Mouse (Mus musculus): ENCODE results near the gene Sox6.

Sox6 gene

GRCm38 (mm10) chr7:115565060-115565426 lies 473.6 kb downstream of the Sox6 start:
- DNase-seq (ENCODE audit: low spot score in 2 of 2): no peak

- no peak for DNase-seq (ENCODE audit: low spot score in 2 of 2)
These were observed 474.1 kb downstream of the Sox6 start for GRCm38 (mm10) chr7:115564359-115565059.

DNA sequence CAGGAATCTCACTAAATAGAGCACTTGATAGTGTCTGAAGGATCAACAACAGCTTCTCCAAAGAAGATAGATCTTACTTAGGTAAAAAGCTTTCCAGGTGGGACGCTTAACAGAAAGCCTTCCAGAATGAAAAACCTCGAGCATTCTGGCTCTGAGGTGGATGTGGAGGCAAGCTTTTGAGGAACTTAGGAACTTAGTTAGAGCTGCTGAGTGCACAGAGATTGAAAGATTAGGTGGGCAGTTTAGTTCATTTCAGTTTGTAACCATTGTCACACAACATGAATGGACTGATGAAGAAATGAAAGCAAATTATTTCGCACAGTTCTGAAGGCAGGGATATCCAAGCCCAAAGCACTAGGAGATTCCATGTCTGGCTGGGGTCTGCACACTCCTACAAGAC lies 481.9 kb downstream of the Sox6 start:
- DNase-seq (ENCODE audit: low spot score in 2 of 2): no peak

DNA sequence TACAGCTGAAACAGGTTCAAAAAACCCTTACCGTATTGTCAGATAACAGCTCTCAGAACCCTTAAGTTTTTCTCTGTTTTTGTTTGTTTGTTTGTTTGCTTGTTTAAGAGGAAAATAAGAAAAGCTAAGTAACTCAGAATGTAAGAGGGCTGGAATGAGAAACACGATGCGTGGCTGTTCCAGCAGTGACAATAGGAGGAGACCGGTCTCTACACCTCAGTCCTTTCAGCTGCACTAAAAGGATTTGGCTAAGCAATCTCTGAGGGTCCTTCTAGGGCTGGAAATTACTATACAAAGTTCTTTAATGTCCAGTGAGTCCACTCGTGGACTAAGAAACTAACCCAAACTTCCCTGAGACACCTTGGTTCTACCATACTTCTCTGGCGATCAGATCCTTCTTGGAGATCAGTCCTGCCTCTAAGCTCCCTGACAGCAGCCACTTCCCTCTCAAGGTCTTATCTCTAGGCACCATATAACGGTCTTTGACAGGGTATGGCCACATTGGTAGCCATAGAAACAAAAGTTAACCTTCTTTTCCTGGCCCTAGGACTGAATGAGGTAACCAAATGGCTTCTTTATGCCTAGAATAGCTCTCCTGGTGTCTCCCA lies 488.3 kb downstream of the Sox6 start:
- DNase-seq (ENCODE audit: low spot score in 2 of 2): no peak

GRCm38 (mm10) chr7:115549670-115550069 lies 488.9 kb downstream of the Sox6 start:
- no peak for DNase-seq (ENCODE audit: low spot score in 2 of 2)

DNA sequence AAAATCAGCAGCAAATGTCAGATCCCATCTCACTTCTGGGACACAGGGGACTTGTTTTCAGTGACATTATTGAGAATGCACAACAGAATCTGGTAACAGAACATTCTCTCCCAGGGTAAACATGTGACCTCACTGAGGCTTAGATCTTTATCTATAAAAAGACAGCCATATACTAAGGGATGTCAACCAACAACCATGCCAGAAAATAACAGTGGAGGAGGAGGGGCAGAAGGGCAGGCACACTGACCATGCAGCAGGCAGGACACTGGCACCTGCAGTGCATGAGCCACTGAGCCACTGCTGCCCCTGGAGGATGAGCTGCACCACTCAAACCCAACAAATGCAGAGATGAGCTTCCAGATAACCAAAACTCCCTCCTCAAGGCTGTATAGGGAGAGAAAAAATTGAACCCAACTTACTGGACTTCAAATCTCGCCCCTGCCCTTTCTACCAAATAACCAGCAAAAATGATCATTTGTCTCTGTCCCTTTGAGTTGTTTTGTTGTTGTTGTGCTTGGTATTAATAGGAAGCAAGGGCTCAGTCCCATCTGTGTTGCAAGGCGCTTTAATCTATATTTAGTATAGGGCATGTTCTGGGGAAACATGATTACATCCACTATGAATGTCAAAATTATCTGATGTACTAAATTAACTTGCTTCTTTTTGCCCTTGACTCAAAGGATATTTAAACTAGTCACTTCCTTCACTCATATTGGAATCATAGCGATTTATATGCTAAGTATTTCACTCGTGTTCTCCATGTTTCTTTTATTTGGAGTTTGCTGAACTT lies 492.8 kb downstream of the Sox6 start:
- DNase-seq (ENCODE audit: low spot score in 2 of 2): no peak

GRCm38 (mm10) chr7:115543596-115543995 lies 495.0 kb downstream of the Sox6 start:
- no peak for DNase-seq (ENCODE audit: low spot score in 2 of 2)

DNA sequence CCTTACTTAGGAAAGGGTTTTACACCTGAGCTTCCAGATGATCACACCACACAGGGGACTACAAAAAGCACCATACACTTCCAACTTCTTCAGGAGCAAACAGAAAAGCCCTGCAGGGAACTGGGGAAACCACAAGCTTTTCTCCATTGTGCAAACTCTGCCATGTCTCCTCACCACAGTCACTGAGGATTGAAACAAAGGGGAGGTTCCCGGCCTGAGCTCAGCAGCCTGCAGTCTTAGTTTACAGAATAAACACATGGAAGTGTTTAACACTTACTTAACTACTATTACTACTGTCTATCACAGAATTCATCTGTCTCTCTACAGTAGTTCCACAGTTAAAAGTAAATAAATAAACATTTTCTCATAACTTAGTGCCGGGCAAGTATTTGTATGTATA lies 498.3 kb downstream of the Sox6 start:
- DNase-seq (ENCODE audit: low spot score in 2 of 2): no peak

GRCm38 (mm10) chr7:115539003-115539402 lies 499.6 kb downstream of the Sox6 start:
- no peak for DNase-seq (ENCODE audit: low spot score in 2 of 2)

DNA sequence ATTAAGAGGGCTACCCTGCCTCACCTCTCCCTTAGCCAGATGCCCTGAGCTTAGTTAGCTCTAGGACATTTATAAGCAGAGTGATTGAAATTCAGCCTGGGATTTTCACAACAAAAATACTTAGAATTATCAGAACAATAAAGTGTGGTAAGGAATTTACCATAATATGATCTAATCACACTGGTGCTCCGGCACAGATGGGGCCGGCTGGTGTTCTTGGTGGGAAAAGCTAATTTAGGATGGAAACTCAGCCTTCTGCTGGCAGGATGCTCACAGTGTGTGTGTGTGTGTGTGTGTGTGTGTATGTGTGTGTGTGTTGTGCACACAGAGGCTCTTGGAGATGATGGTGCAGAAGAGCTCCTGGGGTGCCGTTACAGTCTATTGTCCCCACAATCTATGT lies 501.0 kb downstream of the Sox6 start:
- no peak for DNase-seq (ENCODE audit: low spot score in 2 of 2)

GRCm38 (mm10) chr7:115536521-115536920 lies 502.1 kb downstream of the Sox6 start:
- DNase-seq (ENCODE audit: low spot score in 2 of 2): no peak

DNA sequence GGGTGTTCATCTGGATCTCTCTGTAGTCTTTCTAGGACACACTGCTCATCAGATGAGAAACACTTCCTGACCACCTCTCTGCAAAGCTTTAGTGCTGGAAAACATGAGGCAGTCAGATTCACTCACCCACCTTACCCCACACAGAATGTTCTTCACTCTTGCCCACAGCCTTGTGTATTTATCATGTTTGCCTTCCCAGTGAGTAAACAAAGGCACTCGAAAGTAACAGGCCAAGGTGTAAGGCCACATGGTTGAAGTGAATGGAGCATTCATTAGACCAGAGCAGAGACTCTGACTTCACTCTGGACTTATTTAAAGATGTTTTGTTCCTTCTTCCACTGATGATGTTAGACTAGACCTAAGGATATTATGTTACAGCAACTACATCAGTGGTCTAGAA lies 506.7 kb downstream of the Sox6 start:
- DNase-seq (ENCODE audit: low spot score in 2 of 2): no peak

GRCm38 (mm10) chr7:115531217-115531616 lies 507.4 kb downstream of the Sox6 start:
- no peak for DNase-seq (ENCODE audit: low spot score in 2 of 2)

DNA sequence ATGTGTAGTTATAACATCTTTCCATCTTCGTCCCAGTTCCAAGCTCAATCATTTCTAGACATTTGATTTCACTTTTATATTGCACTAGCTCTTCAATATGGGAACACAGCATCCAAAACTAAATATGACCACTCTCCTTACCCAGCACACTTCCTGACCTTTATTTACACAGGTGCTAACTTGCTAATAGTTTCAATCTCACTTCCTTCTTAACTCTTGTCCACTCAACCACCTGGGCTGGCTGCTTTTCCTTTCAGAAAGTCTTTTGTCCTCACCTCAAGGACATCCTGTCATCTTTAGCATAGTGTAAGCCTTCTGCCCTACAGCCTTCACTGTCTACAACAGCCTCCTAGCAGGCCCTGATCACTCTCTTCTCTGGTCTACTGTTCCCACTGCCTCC lies 520.9 kb downstream of the Sox6 start:
- DNase-seq (ENCODE audit: low spot score in 2 of 2): no peak

GRCm38 (mm10) chr7:115513681-115514080 lies 524.9 kb downstream of the Sox6 start:
- DNase-seq (ENCODE audit: low spot score in 2 of 2): no peak

DNA sequence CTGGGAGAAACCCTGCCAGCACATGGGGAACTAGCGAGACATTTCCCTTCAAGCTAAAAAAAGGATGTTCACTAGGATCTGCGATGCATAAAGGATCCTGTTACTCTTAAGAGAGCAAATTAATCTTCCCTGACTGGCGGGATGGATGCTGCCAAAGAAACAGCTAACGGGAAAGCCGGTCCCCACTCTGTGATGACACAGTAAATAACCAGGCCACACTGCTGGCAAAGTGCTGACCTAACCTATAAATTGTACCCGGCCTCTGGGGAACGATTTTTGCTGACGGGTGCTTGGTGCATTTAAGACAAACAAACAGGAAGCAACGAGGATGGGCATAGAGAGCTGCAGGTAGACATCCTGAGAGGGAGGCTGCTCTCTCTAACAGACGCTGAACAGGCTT lies 526.8 kb downstream of the Sox6 start:
- DNase-seq (ENCODE audit: low spot score in 2 of 2): no peak

DNA sequence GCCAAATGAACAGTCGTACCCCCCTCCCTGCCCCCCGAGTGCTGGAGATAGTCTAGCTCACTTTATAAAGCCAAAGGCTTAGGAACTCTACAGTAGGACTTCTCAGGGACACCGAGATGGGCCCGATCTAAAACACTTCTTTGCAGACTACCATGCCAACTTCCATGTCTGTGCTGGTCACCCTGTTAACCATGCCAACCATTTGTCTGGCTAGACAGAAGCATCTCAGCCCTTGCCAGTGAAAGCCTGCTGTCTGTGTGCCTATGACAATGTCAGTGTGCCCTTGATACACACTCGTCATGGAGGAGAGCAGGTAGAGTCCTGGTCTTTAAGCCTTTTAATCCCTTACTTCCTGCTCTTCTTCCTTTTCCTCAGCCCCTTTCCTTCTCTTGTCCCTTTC lies 527.5 kb downstream of the Sox6 start:
- DNase-seq (ENCODE audit: low spot score in 2 of 2): no peak

- DNase-seq (ENCODE audit: low spot score in 2 of 2): no peak
These were observed 528.6 kb downstream of the Sox6 start for GRCm38 (mm10) chr7:115510045-115510444.

DNA sequence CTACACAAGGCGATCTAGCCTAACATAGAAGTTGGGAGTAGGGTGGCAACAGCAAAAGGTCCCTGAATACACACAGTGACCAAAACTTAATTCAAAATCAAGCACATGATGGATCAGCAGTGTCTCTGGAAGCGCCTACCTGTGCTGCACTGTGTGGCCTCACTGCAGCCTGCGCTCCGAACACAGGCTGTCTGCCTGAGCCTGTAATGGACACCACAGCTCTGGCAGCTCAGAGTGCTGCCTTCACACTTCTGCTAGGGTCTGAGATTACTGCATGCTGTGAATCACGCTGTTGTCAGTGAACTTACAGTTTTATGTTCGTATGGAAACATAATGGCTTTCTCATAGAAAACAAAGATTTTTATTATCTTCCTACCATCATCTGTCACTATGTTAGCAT lies 532.2 kb downstream of the Sox6 start:
- no peak for DNase-seq (ENCODE audit: low spot score in 2 of 2)

- DNase-seq (ENCODE audit: low spot score in 2 of 2): no peak
These were observed 537.1 kb downstream of the Sox6 start for GRCm38 (mm10) chr7:115501497-115501896.

DNA sequence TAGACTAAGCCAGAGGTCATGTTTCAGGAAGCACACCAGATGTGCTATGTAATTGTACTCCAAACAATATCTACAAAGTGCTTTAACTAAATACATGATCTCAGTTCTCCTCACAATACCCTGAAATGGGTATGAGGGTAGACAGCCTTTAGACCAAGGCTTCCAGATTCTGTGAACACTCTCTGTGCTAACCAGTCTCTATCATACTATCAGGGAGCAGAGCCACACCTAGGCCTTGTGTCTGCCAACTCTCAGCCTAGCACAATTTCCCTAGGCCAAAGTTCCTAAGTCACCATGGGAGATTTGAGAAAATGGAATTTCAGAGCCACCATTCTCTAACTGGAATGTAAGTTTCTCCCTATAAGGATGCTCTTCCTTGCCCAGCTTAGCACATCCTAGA lies 537.8 kb downstream of the Sox6 start:
- no peak for DNase-seq (ENCODE audit: low spot score in 2 of 2)

GRCm38 (mm10) chr7:115500170-115500569 lies 538.4 kb downstream of the Sox6 start:
- DNase-seq (ENCODE audit: low spot score in 2 of 2): no peak

DNA sequence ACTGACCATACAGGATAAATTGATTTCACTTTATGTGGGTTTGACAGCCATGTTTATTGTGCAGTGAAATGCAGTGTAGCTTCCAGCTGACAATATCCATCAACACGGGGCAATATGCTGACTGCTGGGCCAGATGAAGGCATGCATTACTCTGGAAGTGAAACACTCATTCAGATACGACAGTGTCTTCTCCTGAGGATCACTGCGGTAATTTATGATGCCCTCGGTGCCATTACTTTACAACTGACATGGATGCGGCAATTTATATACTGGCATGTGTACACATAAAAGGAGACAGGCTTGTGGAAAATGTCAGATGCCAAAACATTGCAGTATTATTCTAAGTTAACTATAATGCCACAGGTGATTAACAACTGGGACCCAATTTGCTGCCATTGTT lies 546.9 kb downstream of the Sox6 start:
- no peak for DNase-seq (ENCODE audit: low spot score in 2 of 2)
